Mouse (Mus musculus): ENCODE results near the gene Emilin1.
A peak's percentile ranks its signal among the peaks of the same experiment; 100 is the strongest.

Gene Emilin1

GRCm38 (mm10) chr5:30925217-30925616, 12.0 kb downstream of the Emilin1 start:
- DNase-seq (ENCODE audit: low spot score): no peak

- DNase-seq (ENCODE audit: low spot score): no peak
Observed at GRCm38 (mm10) chr5:30926073-30926472, 12.9 kb downstream of the Emilin1 start.

- no peak for DNase-seq (ENCODE audit: low spot score)
Observed at GRCm38 (mm10) chr5:30927945-30928529, 14.8 kb downstream of the Emilin1 start.

- no peak for DNase-seq (ENCODE audit: low spot score)
Observed at GRCm38 (mm10) chr5:30930121-30930520, 16.9 kb downstream of the Emilin1 start.

GRCm38 (mm10) chr5:30930846-30931245, 17.6 kb downstream of the Emilin1 start:
- DNase-seq (ENCODE audit: low spot score): no peak

GRCm38 (mm10) chr5:30931378-30931777, 18.2 kb downstream of the Emilin1 start:
- DNase-seq (ENCODE audit: low spot score): no peak

GRCm38 (mm10) chr5:30933705-30934104, 20.5 kb downstream of the Emilin1 start:
- DNase-seq (ENCODE audit: low spot score): no peak

GRCm38 (mm10) chr5:30934725-30935461, 21.7 kb downstream of the Emilin1 start:
- DNase-seq (ENCODE audit: low spot score): no peak

- no peak for DNase-seq (ENCODE audit: low spot score)
Observed at GRCm38 (mm10) chr5:30943004-30943403, 29.8 kb downstream of the Emilin1 start.

GRCm38 (mm10) chr5:30944344-30944743, 31.1 kb downstream of the Emilin1 start:
- DNase-seq (ENCODE audit: low spot score): no peak

- DNase-seq (ENCODE audit: low spot score): no peak
Observed at GRCm38 (mm10) chr5:30944956-30945781, 32.0 kb downstream of the Emilin1 start, which contains the start of gene Cgref1. Gene Cgref1 (minus strand): TSS chr5:30945591.

- no peak for DNase-seq (ENCODE audit: low spot score)
Observed at GRCm38 (mm10) chr5:30948620-30949019, 35.4 kb downstream of the Emilin1 start.

GRCm38 (mm10) chr5:30949654-30950326, 36.6 kb downstream of the Emilin1 start:
- DNase-seq (ENCODE audit: low spot score): peak; percentile 57

GRCm38 (mm10) chr5:30950451-30950850, 37.2 kb downstream of the Emilin1 start:
- no peak for DNase-seq (ENCODE audit: low spot score)

- DNase-seq (ENCODE audit: low spot score): no peak
Observed at GRCm38 (mm10) chr5:30950922-30951321, 37.7 kb downstream of the Emilin1 start.

- no peak for DNase-seq (ENCODE audit: low spot score)
Observed at GRCm38 (mm10) chr5:30951706-30952105, 38.5 kb downstream of the Emilin1 start.

- no peak for DNase-seq (ENCODE audit: low spot score)
Observed at GRCm38 (mm10) chr5:30952551-30952950, 39.3 kb downstream of the Emilin1 start.

GRCm38 (mm10) chr5:30954065-30954464, 40.9 kb downstream of the Emilin1 start:
- no peak for DNase-seq (ENCODE audit: low spot score)

- no peak for DNase-seq (ENCODE audit: low spot score)
Observed at GRCm38 (mm10) chr5:30954556-30954955, 41.4 kb downstream of the Emilin1 start.

GRCm38 (mm10) chr5:30955751-30956150, 42.5 kb downstream of the Emilin1 start:
- DNase-seq (ENCODE audit: low spot score): no peak

- no peak for DNase-seq (ENCODE audit: low spot score)
Observed at GRCm38 (mm10) chr5:30957891-30958290, 44.7 kb downstream of the Emilin1 start.

GRCm38 (mm10) chr5:30959198-30959854, 46.1 kb downstream of the Emilin1 start:
- no peak for DNase-seq (ENCODE audit: low spot score)

Measured in urinary bladder, postnatal 10 days (tissue).